Mouse (Mus musculus) forebrain, embryonic 11.5 days (tissue): ENCODE measurements around the gene Rundc3a. TPM values are rescaled to one million over a fixed set of nuclear protein-coding genes. Genes with fewer than 3 reads are reported as not detected.
A peak's percentile ranks its signal among the peaks of the same experiment; 100 is the strongest.

Experiments used
- ATAC-seq: fragments of 200-750 bp; cut with Nextera tagmentation; replicated peaks from 2 replicates; pipeline ENCODE4 v1.8.0; 2017; ENCODE audit warnings: moderate TSS enrichment; ENCODE audit not compliant: low FRiP score
- DNase-seq: peaks from one replicate; pipeline ENCODE4 v3.0.0-alpha.2; 2017; ENCODE audit warnings: low spot score
- H3K27ac ChIP-seq: fragments of 300-500 bp; sonication (generic); 2 replicates; pipeline ENCODE4 v1.5.1; 2014; ENCODE audit warnings: low read depth, low read length
- H3K27me3 ChIP-seq: fragments of 300-500 bp; sonication (generic); 2 replicates; pipeline ENCODE4 v1.6.1; 2014; ENCODE audit warnings: mild to moderate bottlenecking, low read length, mixed read lengths; ENCODE audit not compliant: control insufficient read depth, insufficient read depth
- H3K36me3 ChIP-seq: fragments of 300-500 bp; sonication (generic); 2 replicates; pipeline ENCODE4 v1.6.1; 2014; ENCODE audit warnings: mild to moderate bottlenecking, low read length, moderate library complexity, mixed read lengths; ENCODE audit not compliant: control insufficient read depth, insufficient read depth
- H3K4me1 ChIP-seq: fragments of 300-500 bp; sonication (generic); replicated peaks from 2 replicates; pipeline ENCODE4 v1.6.1; 2014; ENCODE audit warnings: low read length, mixed read lengths; ENCODE audit not compliant: control insufficient read depth, insufficient read depth
- H3K4me2 ChIP-seq: fragments of 300-500 bp; sonication (generic); 2 replicates; pipeline ENCODE4 v1.6.1; 2014; ENCODE audit warnings: low read depth, mild to moderate bottlenecking, low read length, moderate library complexity, mixed read lengths; ENCODE audit not compliant: severe bottlenecking
- H3K4me3 ChIP-seq: fragments of 300-500 bp; sonication (generic); 2 replicates; pipeline ENCODE4 v1.5.1; 2014; ENCODE audit warnings: low read depth, low read length
- H3K9ac ChIP-seq: fragments of 300-500 bp; sonication (generic); 2 replicates; pipeline ENCODE4 v1.6.1; 2014; ENCODE audit warnings: low read length
- H3K9me3 ChIP-seq: fragments of 300-500 bp; sonication (generic); 2 replicates; pipeline ENCODE4 v1.6.1; 2016; ENCODE audit warnings: low read length, mixed read lengths; ENCODE audit not compliant: control insufficient read depth
- WGBS: fragments of 180-500 bp; shearing (Covaris S2); extraction: QIAGEN DNeasy Blood & Tissue Kit; methylation state at CpG from one replicate; pipeline ENCODE4 v1.1.7; 2014; 5-methylcytosine and 5-hydroxymethylcytosine counted together
- polyA plus RNA-seq: library from polyadenylated mRNA; unstranded; fragments of >200 nt; fragmentation: Nextera tagmentation; extraction: Ambion mirVana; gene quantifications from 2 replicates; pipeline ENCODE4 v1.2.1, GENCODE M21; 2014

Rundc3a gene
- polyA plus RNA-seq, 1 experiment from 2014 or later = 35.4 TPM

DNA sequence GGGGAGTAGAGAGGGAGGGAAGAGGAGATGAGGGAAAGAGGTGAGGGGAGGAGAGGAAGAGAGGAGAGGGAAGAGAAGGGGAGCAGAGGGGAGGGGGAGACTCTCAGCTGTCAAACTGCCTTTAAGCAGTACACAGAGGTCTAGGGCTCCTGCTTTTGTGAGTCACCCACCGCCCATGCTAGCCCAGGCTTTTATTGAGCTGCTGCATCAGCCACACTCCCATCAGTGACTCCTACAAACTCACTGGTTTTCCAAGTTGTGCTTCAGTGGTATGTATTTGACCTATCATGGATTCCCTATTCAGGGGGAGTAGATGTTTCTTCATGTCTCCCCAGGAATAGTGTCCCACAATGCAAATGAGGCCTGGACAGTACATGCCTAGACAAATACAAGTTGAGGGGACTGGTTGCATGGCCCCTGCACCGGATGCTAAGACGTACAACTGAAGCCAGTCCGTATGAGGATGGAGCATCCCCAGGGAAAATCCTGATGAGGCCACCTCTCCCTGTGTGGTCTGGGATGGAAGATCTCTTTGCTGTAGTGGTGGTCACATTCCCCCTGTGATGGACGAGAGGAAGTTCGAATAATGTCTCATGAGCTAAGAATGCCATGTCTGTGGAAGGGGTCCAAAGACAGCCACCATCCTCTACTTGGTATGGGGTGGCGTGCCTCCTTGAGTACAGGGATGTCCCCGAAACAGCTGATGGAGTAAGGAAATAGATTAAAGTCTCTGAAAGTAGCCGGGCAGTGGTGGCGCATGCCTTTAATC lies 22.0 kb downstream of the Rundc3a start:
- no peaks in the 10 kb centered on the region for H3K36me3 ChIP-seq
- no peak overlapping the region for H3K4me2 ChIP-seq
- H3K27ac ChIP-seq = no peak overlapping the region
- H3K27me3 ChIP-seq = no peaks in the 10 kb centered on the region
- H3K9ac ChIP-seq = no peak overlapping the region
- no peaks in the 10 kb centered on the region for H3K4me1 ChIP-seq
- no peak overlapping the region for H3K4me3 ChIP-seq
- 75% methylated on average over 10 of the region's 10 CpGs for WGBS
- no peaks in the 10 kb centered on the region for H3K9me3 ChIP-seq
- no peak for ATAC-seq
- DNase-seq = no peak

DNA sequence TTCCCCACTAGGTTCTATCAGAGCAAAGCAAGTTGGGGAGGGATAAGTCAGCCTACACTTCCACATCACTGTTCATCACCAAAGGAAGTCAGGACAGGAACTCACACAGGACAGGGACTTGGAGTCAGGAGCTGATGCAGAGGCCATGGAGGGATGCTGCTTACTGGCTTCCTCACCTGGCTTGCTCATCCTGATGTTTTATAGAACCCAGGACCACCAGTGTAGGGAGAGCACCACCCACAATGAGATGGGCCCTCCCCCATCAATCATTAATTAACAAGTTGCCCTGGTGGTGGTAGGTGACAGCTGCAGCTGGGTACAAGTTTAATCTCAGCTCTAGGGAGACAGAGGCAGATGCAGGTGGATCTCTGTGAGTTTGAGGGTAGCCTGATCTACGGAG lies 24.0 kb downstream of the Rundc3a start:
- Histone ChIP-seq H3K4me2 (no peak overlapping the region), H3K9me3 (no peaks in the 10 kb centered on the region), H3K36me3 (no peaks in the 10 kb centered on the region), H3K9ac (no peak overlapping the region), H3K4me3 (no peak overlapping the region), H3K4me1 (no peaks in the 10 kb centered on the region), H3K27me3 (no peaks in the 10 kb centered on the region), H3K27ac (no peak overlapping the region)
- WGBS = 89% methylated on average over 1 of the region's 1 CpGs
- no peak for DNase-seq
- no peak for ATAC-seq

GRCm38 (mm10) chr11:102418887-102419286 lies 25.7 kb downstream of the Rundc3a start:
- Histone ChIP-seq H3K27ac (no peak overlapping the region), H3K9me3 (no peaks in the 10 kb centered on the region), H3K4me2 (no peak overlapping the region), H3K27me3 (no peaks in the 10 kb centered on the region), H3K9ac (no peak overlapping the region), H3K4me3 (no peak overlapping the region), H3K4me1 (no peaks in the 10 kb centered on the region), H3K36me3 (no peaks in the 10 kb centered on the region)
- ATAC-seq (no peak), DNase-seq (no peak)

- no peak overlapping the region for H3K9ac ChIP-seq
- no peak for ATAC-seq
Measured at GRCm38 (mm10) chr11:102421559-102421958, 28.4 kb downstream of the Rundc3a start.

DNA sequence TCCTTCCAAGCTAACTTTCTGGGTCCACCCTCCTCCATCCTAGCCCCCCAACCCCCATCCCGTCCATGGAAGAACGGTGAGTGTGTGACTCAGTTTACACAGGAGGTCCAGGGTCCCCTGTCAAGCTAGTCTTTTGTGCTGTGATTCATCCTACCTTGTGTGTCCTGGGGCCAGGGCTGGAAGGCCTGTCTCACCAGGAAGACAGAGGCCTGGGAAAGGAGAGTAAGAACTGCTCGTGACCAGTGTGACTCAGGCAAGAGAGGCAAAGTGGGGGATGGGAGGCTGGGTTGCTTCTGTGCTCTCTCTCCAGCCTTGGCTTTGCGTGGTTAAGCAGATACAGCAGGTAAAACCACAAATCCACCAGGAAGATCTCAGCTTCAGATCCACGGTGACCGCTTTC lies 31.5 kb downstream of the Rundc3a start:
- Histone ChIP-seq H3K9me3 (no peaks in the 10 kb centered on the region), H3K4me1 (no peaks in the 10 kb centered on the region), H3K36me3 (no peaks in the 10 kb centered on the region), H3K27ac (no peak overlapping the region), H3K4me3 (no peak overlapping the region), H3K4me2 (no peak overlapping the region), H3K27me3 (no peaks in the 10 kb centered on the region), H3K9ac (no peak overlapping the region)
- WGBS = 79% methylated on average over 6 of the region's 6 CpGs
- no peak for ATAC-seq
- no peak for DNase-seq

More at GRCm38 (mm10) chr11:102421559-102421958, 28.4 kb downstream of the Rundc3a start:
- no peak overlapping the region for H3K4me3 ChIP-seq
- no peaks in the 10 kb centered on the region for H3K36me3 ChIP-seq
- no peaks in the 10 kb centered on the region for H3K9me3 ChIP-seq
- H3K27ac ChIP-seq = no peak overlapping the region
- no peaks in the 10 kb centered on the region for H3K27me3 ChIP-seq
- no peaks in the 10 kb centered on the region for H3K4me1 ChIP-seq
- WGBS = 66% methylated on average over 8 of the region's 8 CpGs
- H3K4me2 ChIP-seq = no peak overlapping the region
- no peak for DNase-seq

- Histone ChIP-seq H3K4me1 (no peaks in the 10 kb centered on the region; the same call in 1 of the 2 replicates), H3K27ac (no peak overlapping the region), H3K36me3 (no peaks in the 10 kb centered on the region), H3K9ac (no peak overlapping the region), H3K9me3 (no peaks in the 10 kb centered on the region), H3K4me2 (no peak overlapping the region), H3K4me3 (no peak overlapping the region), H3K27me3 (no peaks in the 10 kb centered on the region)
- WGBS = 85% methylated on average over 8 of the region's 8 CpGs
- ATAC-seq (no peak), DNase-seq (no peak)
Measured at GRCm38 (mm10) chr11:102425555-102426316, 32.5 kb downstream of the Rundc3a start.

GRCm38 (mm10) chr11:102428981-102429540 lies 35.9 kb downstream of the Rundc3a start:
- no peak overlapping the region for H3K4me3 ChIP-seq
- no peak overlapping the region for H3K4me2 ChIP-seq
- no peaks in the 10 kb centered on the region; the same call in 1 of the 2 replicates for H3K4me1 ChIP-seq
- H3K9me3 ChIP-seq = no peaks in the 10 kb centered on the region
- H3K9ac ChIP-seq = no peak overlapping the region
- 69% methylated on average over 8 of the region's 8 CpGs for WGBS
- no peak for DNase-seq
- no peaks in the 10 kb centered on the region for H3K27me3 ChIP-seq
- no peak overlapping the region for H3K27ac ChIP-seq
- no peaks in the 10 kb centered on the region for H3K36me3 ChIP-seq
- no peak for ATAC-seq

DNA sequence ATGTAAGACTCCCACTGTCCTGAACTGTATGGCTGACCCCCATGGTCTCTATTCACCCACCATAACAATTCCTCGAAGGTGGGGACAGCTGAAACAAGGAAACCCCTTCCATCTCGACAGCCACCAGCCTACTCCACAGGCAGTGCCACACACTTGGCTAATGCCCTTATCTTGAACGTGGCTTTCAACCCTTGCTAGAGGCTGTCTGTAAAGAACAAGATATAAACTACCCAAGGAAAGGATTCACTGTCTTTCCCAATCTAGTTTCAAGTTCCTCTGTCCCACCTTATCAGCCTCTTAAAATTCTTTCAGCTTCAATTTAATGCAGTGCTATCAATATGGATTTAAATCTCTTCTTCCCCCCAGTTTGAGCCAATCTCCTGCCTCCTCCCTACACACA lies 36.3 kb downstream of the Rundc3a start:
- H3K4me3 ChIP-seq = peak overlapping the region; percentile 56
- H3K27ac ChIP-seq = no peak overlapping the region
- WGBS = 52% methylated on average over 3 of the region's 3 CpGs
- H3K4me1 ChIP-seq = no peaks in the 10 kb centered on the region; the same call in 1 of the 2 replicates
- H3K36me3 ChIP-seq = no peaks in the 10 kb centered on the region
- ATAC-seq = no peak
- H3K9me3 ChIP-seq = no peaks in the 10 kb centered on the region
- DNase-seq = no peak
- no peaks in the 10 kb centered on the region for H3K27me3 ChIP-seq
- H3K4me2 ChIP-seq = peak overlapping the region; percentile 94
- H3K9ac ChIP-seq = peak overlapping the region; percentile 55
